Mouse (Mus musculus) cerebellum, postnatal 25 days (tissue): ENCODE data around the gene Capn11.

Experiments used
- DNase-seq, 2 experiments: peaks; one replicate each; pipeline ENCODE4 v3.0.0; 2021; ENCODE audit warnings: mixed read lengths in 2 of 2

Capn11 gene

GRCm38 (mm10) chr17:45659225-45659624, at the start of gene Capn11:
TSS of gene Capn11 (minus strand) at chr17:45659325.
- DNase-seq, result no peak

DNA sequence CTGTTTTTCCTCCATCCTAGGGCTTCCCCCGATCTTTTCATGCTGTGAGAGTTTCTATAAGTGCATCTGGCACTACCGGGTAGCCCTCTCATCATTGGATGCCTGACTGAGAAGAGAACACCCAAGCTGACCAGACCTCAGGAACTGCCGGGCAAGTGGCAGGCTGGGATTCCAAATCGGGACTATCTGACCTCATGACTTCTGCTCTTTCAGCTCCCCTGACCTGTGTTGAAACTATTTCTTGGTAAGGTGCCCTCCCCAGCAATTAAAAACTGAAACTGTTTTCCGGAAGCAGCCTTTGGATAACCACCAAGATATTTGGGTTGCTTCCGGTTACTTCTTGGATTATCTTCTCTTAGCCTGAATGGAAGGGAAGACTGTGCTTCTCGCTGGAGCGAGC, 49.1 kb upstream of the Capn11 start:
- DNase-seq, result no peak

DNA sequence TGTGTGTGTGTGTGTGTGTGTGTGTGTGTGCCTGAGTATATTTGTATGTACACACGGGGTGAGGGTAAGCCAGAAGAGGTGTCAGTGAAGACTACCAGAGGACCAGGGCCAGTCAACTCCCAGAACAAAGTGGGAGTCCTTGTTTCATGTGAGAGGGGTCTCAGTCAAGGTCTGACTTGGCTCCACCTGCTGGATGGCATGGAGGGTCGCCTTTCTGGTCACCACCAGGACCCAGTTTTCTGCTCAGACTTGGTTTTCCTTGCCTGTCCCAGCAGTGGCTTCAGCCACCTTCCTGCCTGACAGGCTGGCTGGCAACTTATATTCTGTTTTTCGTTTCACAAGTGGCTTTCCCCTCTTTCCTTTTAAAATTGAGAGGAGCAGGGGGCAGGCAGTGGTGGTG, 48.3 kb upstream of the Capn11 start:
- no peak for DNase-seq

DNA sequence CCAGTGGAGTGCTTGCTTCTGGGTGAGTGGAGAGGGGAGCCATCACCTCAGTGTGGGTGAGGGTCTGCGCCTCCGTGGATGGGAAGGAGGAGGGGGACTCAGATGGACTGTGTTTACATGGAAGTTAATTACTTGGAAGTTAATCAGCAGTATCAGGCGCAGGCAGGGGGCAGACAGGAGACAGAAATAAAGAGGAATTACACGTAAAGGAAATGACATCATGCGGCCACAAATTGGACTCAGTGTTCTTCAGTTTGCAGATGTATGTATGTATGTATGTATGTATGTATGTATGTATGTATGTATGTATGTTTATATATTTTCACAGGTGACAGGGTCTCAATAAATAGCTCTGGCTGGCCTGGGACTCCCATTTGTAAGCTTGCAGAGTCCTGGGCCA, 47.7 kb upstream of the Capn11 start:
- no peak for DNase-seq

GRCm38 (mm10) chr17:45703187-45703586, 44.1 kb upstream of the Capn11 start:
- DNase-seq, result no peak

DNA sequence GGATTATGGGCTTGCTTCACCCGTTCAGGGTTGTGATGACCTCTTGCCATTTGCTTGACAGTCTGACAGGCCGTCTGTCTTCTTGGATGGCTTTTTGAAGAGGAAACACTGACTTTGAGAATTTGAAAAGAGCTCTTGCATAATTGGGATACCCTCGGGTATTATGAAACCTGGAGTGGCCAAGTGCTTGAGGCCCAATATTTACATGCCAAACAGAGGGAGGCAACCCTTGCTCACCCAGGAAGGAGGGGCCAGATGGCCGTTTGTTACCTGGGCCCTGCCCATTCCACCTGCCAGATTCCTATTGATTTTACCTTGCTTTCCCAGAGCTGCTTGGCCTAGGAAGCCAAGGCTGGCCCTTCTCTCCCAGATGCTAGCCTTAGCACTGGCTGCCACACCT, 43.1 kb upstream of the Capn11 start:
- no peak for DNase-seq

DNA sequence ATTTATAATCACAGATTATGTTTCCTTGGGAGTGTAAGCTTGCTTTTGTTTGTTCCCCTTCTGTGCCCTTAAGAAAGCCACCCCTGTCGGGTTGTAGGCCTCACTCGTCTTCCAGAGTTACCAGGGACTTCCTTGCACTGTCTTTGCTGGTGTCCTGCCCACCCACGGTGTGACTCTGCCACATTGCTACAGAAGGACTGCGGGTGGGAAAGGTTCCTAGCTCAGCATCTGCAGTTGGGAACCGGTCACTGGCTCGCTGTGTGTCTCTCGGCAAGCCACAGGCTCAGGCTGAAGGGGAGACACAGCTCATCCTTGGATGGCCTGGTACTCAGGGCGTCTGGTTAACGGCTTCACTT, 42.1 kb upstream of the Capn11 start:
- no peak for DNase-seq

GRCm38 (mm10) chr17:45700496-45701235, 41.5 kb upstream of the Capn11 start:
- DNase-seq, result no peak

- DNase-seq, result no peak
These were observed 40.1 kb upstream of the Capn11 start for GRCm38 (mm10) chr17:45699039-45699740.

DNA sequence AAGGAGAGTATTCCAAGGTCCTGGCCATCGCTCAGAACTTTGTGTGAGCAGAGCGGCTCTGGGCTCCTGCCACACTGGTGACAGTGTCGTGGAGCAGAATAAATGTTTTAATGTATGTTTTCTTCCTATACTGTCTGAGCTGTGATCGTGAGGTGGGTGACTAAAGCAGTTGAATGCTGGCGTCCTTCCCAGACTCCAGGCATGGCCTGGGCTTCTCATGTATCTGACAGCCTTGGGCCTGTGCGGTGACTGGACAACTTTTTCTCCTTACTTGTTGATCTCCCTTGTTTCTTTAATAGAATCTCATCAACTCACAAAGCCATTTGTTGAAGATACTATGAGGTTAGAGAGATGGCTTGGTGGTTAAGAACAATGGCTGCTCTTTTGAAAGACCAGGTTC, 39.2 kb upstream of the Capn11 start:
- DNase-seq, result no peak

DNA sequence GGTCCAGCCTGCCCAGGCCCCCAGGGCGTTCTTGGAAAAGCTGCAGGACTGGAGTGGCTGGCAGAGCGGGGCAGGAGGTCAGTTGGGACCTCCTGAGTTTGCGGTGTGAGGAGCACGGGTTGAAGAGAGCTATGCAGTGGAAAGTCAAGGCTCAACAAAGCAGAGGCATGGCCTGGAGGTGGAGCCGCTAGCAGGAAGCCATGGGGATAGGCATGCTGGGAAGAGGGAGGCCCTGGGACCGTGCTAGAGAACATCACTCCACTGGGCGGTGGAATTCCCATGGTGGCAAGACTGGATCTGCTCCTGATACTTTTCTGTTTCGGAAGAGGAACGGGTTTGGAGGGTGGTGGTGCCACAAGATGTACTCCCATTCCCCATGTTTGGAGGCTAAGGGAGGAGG, 37.9 kb upstream of the Capn11 start:
- no peak for DNase-seq

- no peak for DNase-seq
These were observed 36.3 kb upstream of the Capn11 start for GRCm38 (mm10) chr17:45695227-45696120.

DNA sequence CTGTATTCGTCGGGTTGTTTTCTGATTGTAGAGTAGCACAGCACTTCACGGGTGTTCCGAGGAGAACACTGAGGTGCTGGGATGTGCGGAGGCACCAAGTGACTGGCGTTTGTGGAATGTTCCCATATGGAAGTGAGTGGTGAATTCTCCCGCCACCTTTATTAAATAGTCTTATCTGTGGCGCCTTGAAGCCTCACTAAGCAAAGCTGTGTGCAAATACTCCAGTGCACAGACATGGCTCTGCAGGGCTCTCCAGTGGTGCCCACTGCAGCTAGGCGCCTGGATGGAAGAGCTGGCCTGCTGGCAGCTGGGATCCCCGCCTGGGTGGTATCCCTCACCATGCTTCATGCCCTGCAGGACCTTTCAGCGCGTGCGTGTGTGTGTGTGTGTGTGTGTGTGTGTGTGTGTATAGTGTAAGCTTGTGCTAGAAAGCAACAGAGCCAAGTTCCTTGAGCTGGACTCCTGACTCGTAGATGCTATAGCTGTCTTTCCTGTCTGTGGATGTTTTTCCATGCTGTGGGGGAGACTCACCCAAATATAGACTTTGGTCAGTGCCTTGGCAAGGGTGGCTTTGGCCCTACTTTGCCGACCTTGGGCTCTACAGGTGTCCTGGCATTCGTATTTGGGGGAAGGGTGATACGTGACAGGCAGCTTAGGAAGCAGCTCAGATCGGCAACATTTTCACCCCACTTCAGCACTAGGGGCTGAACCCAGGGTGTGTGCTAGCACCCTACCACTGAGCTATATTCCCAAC, 34.9 kb upstream of the Capn11 start:
- no peak for DNase-seq

DNA sequence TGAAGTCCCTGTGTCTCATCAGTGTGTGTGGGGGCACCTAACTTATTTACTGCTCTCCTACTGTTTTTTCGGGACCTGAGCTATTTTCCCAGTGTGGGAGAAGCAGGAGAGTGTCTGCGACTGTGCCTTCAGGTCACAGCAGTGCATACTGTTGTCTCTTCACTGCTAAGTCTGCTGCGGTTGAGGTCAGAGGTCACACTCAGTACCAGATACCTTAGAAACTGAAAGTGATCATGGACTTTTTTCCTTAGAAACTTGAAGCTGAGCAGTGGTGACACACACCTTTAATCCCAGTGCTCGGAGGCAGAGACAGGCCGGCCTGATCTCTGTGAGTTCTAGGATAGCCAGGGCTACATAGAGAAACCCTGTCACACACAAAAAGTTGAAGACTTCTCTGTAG, 33.0 kb upstream of the Capn11 start:
- no peak for DNase-seq

- no peak for DNase-seq
These were observed 30.9 kb upstream of the Capn11 start for GRCm38 (mm10) chr17:45690044-45690443.

DNA sequence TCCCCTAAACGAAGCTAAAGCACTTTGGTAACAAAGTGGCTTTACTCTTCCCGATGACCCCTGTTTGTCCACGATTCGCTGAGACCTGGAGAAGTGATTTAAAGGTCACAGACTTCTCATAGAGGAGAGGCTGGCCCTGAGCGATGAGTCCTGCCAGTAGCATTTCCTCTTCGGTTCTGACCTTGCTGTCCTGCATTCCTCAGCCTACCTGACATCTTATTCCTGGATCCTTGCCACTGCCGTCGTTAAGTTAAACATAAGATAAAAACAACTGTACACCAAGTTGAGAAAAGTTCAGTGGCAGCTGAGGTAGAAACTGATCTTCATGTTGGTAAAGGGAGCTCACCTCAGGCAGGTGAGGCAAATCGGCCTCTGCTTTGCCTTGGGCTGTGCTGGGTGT, 30.0 kb upstream of the Capn11 start:
- no peak for DNase-seq

- DNase-seq, result no peak
These were observed 27.6 kb upstream of the Capn11 start, which contains the start of gene Tmem63b for GRCm38 (mm10) chr17:45686716-45687115. TSS of gene Tmem63b (minus strand) at chr17:45686905.

DNA sequence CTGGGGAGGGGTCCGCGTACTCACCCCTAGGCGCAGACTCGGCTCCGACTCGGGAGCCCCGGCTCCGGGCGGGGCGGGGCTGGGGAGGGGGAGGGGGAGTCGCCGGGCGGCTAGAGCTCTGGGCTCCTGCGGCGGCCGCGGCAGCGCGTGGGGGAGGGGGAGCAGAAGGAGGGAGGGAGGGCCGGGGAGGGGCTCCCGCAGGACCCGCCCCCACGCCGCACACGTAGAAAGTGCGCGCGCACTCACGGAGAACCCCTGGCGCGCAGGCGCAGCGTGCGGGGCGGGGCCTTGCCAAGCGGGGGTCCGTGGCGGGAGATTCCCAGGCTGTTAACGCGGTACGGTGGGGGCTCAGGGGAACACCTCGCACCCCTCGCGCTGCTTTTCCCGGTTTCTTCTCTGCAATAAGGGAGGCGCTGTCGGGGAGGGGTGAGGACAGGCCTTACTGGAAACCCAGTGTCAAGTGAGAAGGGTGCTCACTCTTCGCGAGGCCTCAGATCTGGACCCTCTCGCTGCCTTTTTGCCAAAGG, 27.0 kb upstream of the Capn11 start, which contains the start of gene Mrpl14:
TSS of gene Mrpl14 (plus strand) at position 230 of the 527 bp plus-strand sequence.
- peak; percentile 95 to 98 for DNase-seq

DNA sequence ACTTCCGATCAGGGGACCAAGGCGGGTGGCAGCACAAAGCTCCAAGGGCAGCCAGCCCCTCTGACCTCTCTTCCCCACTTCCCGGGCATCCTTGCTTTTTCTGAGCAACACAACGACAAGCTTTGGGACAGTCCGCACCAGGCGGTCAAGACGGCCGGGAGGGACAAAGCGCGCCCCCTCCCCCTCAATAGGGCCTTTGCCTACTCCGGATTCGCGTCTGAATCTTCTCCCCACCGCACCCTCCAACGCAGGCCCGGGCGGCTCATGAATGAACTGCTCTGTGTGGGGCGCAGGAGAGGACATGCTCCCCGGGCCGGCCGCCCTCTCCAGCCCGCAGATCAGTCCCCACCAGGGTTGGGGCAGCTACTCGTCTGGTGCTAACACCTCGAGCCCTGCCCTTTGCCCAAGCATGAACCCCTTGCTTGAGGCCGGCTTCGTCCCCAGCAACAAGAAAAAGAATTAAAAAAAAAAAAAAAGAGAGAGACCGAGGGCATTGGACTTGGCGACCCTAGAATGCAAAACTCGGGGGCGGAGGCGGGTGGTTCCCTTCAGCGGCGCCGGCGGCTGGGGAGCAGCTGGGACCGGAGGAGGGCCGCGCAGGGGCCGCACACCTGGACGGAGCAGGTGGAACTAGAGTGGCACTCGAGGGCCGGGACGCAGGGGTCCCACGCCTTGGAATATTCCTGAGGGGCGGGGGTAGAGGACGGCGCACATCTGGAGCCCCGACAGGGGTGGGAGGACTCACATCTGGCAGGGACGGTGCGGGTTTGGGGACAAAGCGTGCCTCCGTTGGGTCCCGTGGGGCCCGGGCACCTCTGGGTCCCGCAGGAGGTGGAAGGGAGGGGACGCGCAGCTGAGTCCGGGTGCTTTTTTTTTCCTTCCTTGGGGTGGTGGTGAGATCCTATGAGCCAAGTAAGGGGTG, 26.3 kb upstream of the Capn11 start:
- DNase-seq, result peak; percentile 65 to 72

GRCm38 (mm10) chr17:45684667-45685131, 25.6 kb upstream of the Capn11 start:
- DNase-seq, result no peak

DNA sequence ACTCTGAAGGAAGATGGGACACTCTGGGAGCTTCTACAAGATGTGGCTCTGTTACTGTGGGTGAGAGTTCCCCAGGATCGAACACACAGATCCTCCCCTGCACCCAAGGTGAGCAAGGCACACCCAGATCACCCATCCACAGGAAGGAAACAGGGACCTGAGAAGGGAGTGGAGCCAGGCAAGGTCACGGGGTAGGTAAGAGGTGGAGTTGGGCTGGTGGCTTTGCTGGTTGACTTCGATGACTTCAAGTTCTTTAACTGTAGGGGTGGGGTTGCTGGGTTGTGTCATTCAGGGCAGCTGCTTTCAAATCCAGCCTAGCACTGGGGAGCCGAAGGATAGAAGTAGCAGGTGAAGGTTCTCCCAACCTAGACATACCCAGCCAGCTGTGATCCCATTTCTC, 23.7 kb upstream of the Capn11 start:
- no peak for DNase-seq
